Mouse (Mus musculus): Measurements from ENCODE around the gene Galnt17. TPM values are rescaled to one million over a fixed set of nuclear protein-coding genes. Genes with fewer than 3 reads are reported as not detected.
A peak's percentile ranks its signal among the peaks of the same experiment; 100 is the strongest.

The Galnt17 gene
- total RNA-seq, 1 experiment from 2014 or later: 4.7 TPM

DNA sequence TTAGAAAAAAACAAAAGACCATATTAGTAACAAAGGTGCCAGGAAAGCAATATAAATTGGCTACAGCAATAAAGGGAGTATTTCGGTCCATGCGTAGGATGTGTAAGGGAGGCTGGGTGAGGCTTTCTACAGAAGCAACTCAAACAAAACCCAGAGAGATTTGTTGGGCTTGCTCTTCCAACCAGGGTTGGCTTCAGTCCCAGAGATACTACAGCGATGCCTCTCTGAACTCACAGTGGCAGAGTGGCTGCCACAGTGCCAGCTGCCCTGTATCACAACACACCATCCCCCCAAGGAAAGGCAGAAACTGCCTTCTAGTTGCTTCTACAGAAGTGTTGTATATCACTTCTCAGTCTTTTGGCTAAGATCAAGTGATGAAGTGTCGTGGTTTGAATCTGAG is 66.6 kb downstream of the Galnt17 start:
- no peak for DNase-seq

DNA sequence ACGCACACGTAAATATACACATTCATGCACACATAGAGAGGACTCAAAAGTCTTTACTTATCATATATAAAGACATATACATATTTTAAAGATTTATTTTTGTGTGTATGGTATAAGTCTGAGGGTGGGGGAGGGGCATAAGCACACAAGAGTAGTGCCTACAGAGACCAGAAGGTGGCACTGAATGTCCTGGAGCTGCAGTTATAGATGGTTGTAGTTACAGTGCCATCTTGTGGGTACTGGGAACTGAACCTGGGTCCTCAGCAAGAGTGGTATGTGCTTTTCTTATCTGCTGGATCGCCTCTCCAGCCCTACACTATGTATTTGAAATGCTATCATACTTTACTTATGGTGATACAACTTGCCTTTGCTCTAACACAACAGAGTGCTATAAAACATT is 68.5 kb downstream of the Galnt17 start:
- DNase-seq: no peak

DNA sequence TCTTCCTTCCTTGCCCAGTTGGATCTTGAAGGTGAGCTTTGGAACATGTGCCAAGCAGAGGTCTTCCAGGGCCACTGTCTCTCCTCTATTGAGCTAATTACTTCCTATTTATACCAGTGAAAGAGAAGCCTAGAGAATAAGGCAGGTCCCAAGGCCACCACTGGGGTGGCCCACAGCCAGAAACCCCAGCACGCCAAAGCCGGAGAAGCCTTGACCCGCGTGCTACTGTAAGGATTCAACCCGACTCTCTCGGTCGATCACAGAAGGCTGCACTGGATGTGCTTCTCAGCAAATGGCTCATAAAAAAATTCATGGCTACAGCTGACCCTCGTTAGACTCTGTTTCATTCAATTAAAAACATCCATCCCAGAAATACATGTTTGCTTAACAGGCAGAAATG is 71.4 kb downstream of the Galnt17 start:
- peak; percentile 70 for DNase-seq

DNA sequence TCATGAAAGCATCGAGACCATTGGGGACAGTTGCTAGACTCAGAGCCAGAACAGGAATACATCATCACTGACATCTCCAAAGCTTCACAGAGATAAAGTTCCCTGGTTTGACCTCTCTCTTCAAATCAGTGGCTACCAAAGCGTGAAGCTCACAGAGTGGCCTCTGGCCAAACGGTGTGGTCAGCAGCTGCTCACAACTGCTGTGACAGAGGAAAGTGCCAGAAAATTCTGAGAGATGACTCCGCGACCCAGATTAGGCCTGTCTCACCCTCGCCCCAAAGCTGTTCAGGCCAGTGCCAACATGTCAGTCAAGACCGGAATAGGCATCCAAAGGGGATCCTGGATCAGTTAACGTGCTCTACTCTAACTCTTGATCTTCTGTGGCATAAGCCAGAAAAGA is 74.5 kb downstream of the Galnt17 start:
- peak; percentile 55 for DNase-seq

DNA sequence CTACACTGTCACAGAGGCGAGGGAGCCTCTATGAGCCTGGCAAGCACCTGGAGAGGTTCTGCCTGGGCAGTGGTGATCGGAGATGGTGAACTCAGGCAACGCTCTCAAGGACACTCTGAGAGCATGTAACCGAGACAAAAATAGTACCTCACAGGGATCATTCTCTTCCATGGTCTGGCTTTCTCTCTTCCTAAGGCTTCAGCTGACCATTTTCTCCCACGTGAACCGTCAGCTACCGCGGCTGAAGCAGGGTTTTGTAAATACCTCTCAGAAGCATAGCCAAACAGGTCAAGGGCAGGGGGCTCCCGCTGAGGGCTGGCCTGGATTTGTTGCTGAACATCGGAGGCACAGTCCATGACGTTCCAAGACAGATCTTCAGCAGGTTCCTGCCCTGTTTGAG is 77.2 kb downstream of the Galnt17 start:
- DNase-seq: peak; percentile 57

DNA sequence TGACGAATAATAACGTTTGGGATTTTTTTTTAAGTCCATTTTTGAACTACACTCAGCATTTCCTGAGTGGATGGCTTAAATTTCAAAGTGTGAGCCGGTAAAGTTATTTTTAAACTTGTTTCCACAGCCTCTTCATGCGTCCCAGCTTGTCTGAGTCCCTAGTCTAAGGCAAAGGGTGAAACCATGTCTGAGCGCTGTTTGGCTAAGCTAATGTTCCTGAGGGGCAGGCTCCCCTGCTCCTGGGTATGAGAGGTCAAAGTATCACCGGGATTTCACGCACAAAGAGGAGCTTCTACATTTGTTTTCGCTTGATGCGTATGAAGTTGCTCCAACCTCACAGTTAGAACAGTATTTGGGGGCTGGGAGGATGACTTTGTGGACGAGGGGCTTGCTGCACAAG is 78.6 kb downstream of the Galnt17 start:
- DNase-seq: no peak

DNA sequence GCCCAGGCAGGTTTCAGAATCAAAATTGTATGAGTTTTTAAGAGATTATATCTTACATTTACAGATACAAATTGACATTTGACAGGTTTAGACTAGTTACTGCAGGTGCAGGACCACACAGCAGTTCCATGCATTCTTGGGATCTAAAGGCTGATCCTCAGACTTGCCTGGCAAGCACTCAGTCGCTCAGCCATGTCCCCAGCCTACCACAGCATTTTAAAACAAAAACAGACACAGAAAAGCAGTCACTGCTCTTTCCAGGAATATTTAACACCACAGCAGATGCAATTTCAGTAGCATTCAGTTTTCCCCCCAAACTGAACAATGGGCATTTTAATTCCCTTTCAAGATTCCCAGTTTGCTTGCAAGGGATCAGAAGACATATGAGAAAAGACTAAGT is 84.9 kb downstream of the Galnt17 start:
- no peak for DNase-seq

DNA sequence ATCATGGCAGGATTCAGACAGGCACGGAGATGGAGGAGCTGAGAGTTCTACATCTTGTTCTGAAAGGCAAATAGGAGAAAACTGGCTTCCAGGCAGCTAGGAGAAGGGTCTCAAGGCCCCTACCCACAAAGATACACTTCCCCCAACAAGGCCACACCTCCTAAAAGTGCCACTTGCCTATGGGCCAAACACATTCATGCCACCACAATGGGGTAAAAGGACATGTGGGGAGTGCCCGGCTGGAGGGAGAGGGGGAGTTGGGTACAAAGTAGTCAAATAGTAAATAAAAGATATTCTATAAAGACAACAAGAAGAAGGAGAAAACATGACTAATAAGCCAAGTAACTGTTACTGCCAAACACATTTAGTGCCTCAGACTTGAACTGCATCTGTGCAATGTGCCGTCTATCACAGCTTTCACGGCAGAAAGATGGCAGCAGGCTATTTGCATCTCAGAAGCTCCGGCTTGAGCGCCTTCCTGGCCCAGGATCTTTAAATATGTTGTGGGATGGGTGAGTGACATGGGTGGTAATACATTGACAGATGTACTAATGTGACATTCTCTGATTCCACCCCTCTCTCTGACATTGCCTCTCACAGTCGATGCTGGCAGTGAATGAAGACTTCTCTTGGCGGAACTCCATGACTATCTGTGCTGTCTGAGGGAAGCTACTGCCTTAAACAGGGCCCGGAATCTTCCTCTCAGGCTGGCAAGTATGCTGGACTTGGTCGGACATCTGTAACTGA is 85.6 kb downstream of the Galnt17 start:
- no peak for DNase-seq

DNA sequence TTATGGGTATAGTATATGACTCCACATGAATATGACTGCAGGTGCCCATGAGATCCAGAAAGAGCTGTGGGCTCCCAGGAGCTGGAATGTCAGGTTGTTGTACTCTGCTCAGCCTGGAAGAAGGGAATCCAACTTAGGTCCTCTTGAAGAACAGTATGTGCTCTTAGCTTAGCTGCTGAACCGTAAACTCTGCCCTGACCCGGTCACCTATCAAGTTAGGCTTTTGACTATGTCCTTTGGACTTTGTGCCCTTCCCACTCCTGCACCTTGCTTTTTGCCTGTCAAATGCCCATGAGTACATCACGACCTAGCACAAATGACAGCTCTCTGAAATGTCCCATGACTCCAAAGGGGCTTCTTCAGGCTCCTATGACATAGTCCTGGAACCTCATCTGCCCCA is 90.1 kb downstream of the Galnt17 start:
- no peak for DNase-seq

DNA sequence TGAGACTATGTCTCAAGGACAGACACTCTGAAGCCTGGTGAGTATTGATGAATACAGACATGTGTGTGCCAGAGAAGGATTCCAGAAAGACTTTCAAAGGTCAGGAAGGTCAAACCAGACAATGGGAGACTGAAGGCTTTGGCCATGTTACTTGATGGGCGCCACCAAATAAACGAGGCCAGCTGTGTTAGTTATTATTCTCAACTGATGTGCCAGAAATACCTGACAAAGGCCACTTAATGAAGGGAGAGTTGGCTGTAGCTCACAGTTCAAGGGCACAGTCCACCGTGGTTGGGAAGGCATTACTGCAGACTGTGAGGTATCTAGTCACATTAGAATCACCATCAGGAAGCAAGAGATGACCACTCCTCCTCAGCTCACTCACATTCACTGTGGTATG is 96.7 kb downstream of the Galnt17 start:
- DNase-seq: no peak

DNA sequence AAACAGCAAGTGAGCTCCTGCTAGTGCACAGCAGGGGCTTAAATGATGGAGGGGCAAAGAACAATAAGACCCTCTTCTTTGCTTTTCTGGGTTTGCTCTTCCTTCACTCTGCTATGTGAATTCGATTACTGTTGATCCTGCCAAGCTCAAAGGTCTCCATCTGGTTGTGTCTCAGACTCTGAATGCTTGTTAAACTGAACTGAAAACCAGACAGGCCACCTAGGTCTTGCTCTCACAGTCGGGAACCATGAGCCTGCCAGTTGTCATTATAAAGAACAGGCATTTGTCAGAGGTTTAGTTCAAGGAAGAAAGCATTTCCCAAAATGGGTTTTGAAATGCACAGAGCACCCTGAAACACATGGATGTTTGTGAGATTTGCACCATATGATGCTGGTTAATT is 107.2 kb downstream of the Galnt17 start:
- DNase-seq: no peak

DNA sequence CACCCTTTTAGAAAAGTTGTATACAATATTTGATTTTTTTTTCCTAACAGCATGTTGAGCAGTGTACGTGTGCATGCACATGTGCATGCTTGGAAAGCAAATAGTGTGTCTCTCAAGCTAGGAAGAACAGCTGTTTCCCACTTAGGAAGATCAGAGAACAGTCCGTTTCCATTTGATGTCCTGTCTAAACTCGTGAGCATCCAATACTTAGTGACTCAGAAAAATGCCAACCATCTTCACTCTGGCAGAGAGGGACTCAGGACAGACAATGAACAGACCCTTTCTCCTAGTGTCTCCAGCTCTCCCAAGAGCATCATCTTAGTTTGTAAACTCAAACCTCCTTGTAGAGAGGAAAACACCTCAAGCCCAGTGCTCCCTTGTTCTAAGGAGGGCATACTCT is 116.0 kb downstream of the Galnt17 start:
- DNase-seq: no peak

DNA sequence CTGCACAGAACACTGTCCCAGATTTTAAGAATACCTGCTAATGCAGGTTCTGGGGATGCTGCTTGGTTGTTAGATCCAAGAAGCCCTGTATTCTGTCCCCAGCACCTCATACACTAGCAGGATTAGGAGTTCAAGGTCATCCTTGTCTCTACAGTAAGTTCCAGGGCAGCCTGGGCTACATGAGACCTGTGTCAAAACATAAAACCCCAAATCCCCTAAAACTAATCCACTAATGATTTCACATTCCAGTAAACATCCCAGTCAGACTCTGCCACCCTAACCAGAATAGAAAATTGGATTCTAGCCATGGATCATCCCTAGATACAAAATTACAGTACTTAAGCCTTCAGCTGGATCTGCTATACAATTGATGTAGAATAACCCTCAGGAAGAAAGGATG is 123.7 kb downstream of the Galnt17 start:
- DNase-seq: no peak

DNA sequence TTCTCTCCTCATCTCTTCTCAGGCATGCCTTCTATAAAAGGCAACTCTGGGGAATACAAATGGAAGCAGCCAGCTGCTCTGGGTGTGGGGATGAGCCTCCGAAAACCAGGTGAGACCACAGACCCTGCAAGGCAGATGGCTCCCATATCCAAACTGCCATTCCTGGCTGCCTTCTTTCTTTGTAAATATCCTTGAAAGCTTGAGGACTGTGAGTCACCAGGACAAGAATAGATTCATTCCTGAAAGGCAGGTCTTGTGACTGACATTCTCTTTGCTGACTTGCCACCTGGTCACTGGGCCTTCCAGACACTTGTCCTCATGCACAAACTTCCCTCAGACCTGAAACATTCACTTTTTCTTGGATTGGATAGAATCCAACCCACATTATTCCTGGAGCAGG is 127.1 kb downstream of the Galnt17 start:
- DNase-seq: no peak

DNA sequence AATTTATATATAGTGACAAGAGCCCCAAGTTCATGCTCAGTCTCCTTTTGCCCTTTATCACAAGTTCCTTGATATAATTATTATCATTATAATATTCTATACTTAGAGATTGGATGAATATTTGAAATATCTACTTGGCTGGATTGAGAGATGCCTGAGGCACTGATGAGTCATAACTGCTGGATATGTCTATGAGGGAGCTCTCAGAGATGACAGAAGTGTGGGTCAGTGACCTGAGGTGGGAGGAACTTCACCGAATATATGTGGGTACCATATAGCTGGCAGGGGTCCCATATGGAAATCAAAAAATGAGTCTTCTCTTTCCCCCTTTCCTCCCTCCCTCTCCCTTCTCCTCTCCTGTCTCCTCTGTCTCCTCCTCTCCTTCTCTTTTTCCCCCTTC is 127.5 kb downstream of the Galnt17 start:
- no peak for DNase-seq

DNA sequence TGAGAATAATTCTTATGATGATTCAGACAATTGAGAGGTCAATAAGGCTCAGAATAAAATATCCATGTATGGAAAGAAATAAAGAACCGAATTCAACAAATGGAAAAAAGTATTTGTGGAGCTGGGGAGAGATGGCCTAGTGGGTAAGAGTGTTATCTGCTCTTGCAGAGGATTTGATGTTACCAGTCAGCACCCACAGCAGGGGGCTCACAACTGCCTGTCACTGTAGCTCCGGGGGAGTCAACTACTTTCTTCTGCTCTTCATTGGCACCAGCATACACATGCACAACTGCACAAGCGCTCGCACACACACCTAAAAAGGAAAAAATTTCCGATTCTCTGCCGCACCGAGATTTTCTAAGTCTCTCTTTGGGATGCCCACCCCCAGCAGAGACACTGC is 130.4 kb downstream of the Galnt17 start:
- no peak for DNase-seq

DNA sequence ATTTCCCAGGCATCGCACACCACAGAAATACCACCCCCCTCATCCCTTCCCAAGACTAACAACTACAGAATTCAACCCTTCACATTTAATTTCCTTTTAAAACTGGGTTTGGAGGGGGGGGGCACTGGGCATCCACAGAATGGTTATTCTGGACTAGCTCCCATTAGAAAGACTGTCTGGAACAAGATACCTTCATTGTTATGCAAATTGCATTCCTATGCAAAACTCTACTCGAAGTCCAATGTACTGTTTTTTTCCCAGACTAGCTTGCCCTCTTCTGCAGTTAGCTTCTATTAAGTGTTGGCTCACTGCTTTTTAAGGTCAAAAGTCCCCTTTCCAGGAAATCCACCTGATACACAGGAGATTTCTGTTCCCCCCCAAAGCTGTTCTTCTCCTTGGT is 131.1 kb downstream of the Galnt17 start:
- no peak for DNase-seq

DNA sequence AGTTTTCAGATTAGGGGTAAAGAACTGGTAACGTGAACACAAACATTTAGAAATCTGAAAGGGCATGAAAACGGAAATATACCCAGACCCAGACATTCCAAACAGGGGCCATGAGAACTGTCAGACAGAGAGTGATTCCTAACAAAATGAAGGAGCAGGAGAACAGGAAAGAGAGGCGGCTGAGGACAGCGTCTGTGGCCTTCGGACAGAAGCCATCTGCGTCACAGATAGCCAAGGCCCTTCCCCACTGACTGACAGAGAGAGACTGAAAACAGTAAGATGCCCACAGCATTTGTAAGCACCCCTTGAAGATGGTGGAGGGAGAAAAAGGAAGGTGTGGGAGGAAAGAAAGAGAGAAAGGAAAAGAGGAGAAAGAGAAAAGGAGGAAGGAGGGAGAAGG is 139.1 kb downstream of the Galnt17 start:
- peak; percentile 50 for DNase-seq

DNA sequence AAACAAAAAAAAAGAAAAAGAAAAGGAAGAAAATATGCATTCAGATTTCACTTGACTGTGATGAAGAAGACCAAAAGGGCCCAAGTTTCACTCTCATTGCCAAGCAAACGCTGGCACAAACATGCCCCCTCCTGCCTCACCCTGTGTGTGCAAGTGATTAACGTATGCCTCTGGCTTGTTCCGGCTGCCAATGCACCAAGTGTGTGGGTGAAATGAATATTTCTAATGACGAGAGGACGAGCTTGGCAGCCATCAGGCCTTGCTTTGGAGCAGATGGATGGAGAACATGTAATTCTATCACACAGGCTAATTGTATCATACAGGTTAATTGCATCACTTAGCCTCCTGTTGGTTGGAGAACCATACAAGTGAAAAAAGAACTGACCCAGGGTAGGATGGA is 140.9 kb downstream of the Galnt17 start:
- no peak for DNase-seq

DNA sequence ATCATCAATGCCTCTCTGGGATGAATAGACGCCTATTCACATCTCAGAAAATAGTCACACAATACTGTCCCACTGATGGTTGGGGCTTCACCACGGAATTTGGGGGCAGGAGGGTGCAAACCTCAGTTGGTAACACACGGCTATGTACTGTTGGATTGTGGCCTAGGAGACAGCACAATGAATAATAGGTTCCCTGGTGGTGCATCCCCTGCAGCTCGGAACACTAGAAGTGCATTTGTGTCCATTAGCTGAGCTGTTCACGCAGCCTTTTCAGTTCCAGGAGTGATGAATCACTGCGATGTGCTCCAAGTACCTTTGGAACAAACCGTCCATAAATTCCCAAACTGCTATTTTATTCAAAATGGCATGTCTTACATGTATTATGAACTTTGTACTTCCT is 142.6 kb downstream of the Galnt17 start:
- DNase-seq: no peak

DNA sequence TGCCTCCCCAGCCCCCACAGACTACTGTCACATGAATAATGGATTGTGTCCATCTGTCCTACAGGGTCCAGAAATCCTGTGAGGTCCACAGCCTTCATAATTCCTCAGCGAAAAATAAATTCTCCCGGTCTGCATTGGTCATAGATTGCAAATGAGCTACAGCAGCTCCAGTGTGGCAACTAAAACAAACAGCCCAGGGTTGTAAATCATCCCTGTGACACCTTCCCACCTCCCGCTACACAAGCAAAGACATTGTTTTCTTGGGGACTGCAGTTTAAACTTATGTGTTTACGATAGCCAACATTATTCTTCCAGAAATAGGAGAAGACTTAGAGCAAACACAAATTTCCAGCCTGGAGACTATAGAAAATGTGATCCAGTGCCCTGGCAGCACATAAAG is 150.4 kb downstream of the Galnt17 start:
- no peak for DNase-seq

DNA sequence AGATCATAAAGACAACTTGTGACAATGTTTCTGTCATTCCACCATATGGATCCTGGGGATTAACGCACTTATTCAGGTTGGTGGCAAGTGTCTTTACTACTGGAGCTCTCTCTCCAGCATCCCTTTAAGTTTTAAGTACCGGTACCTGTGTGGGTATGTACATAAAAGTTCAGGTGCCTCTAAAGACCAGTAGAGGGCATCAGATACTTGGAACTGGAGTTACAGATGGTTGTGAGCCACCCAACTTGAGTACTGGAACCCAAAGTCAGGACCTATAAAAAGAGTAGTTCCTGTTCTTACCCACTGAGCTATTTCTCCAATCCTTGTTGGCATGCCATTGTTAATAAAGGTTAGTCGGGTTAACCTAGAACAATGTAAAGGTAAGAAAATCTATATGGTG is 152.0 kb downstream of the Galnt17 start:
- no peak for DNase-seq

DNA sequence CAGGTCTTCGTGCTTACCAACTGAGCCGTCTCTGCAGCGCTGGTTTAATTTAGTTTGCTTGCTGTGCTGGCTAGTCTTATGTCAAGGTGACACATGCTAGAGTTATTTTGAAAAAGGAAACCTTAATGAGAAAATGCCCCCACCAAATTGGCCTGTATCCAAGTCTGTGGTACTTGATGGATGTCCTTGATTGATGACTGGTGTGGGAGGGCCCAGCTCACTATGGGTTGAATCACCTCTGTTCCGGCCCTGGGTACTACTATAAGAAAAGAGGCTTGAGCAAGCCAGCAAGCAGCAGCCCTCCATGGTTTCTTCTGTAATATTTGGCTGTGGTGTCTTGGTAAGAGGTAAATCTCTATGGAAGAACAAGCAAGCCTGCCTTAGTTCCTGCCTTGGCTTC is 165.7 kb downstream of the Galnt17 start:
- DNase-seq: peak; percentile 53

DNA sequence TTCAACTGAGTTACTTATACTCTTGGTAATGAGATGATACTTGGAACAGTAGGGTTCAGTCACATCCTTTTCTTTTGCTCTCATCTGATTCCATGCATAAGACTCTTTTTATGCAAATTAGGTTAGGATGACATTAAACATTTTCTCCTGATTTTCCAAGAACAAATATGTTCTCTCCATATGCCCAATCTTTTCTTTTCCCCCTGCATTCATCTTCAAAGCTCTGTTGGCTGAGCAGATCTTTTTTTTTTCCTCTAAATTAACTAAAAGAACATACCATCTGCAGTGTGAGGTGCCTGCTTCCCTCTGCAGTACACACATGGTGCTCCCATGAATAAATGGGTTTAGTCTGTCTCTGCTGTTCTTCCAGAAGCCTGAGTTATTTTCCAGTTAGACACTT is 173.5 kb downstream of the Galnt17 start:
- DNase-seq: no peak

DNA sequence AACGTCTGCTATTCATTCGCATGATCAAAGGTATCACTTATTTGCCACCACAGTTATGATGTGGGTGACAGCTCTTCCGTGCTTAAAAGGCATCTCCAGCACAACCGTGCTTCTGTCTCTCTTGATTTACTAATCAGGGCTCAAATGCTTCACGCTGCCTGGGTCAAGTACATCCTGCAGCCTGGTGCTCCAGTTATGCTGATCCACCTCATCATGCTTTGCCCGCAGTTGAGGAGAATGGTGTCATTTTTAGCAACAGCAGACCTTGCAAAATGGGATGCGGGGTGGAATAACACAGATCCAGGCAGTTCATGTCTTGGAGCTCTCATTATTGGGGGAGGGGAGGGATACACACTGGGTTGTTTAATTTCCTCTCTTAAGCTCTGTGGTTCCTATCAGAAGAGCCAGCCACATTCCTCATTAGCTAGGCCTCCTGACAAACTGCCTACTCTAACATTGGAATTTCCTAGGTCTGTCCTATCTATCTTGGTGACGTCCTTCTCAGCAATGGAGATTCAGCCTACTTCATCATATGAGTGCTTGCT is 187.9 kb downstream of the Galnt17 start:
- DNase-seq: no peak
